Mouse (Mus musculus): ENCODE results near the gene Fermt1. TPM values are rescaled to one million over a fixed set of nuclear protein-coding genes. Genes with fewer than 3 reads are reported as not detected.

Fermt1 gene
- polyA plus RNA-seq, 1 experiment from 2014 or later, result 24.9 TPM

DNA sequence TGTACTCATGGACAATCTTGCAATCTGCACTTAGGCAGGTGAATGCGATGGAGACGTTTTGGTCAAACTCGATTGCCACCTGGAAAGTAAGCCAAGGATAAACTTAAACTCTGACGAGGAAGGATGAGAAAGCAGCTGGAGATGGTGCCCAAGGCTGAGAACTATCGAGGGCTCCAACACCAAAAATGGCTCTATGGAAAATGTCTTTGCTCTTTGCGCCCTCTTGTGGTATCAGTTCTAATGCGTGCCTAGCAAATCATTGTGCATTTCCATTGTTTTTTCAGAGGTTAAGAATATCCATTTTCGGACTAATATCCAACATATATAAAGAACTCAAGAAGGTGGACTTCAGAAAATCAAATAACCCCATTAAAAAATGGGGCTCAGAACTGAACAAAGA is 38.9 kb downstream of the Fermt1 start:
- no peak overlapping the region for H3K9ac ChIP-seq
- ATAC-seq (ENCODE audit: insufficient number of reproducible peaks, insufficient read depth, low FRiP score, low TSS enrichment, low read depth), result no peak
- no peaks in the 10 kb centered on the region for H3K4me1 ChIP-seq
- no peak overlapping the region for H3K4me2 ChIP-seq
- 35% methylated on average over 8 of the region's 8 CpGs for WGBS
- no peak overlapping the region for H3K27ac ChIP-seq
- no peaks in the 10 kb centered on the region for H3K36me3 ChIP-seq
- 0 out of 2 replicates have a peak, but pooled peaks cover 2% of the 10 kb centered on the region for H3K27me3 ChIP-seq
- H3K4me3 ChIP-seq, result no peak overlapping the region
- no peaks in the 10 kb centered on the region for H3K9me3 ChIP-seq

GRCm38 (mm10) chr2:132904961-132905360 is 40.7 kb downstream of the Fermt1 start:
- H3K27me3 ChIP-seq, result 0 out of 2 replicates have a peak, but pooled peaks cover 2% of the 10 kb centered on the region
- H3K4me3 ChIP-seq, result no peak overlapping the region
- no peak for ATAC-seq (ENCODE audit: insufficient number of reproducible peaks, insufficient read depth, low FRiP score, low TSS enrichment, low read depth)
- no peak overlapping the region for H3K27ac ChIP-seq
- no peaks in the 10 kb centered on the region for H3K36me3 ChIP-seq
- H3K4me2 ChIP-seq, result no peak overlapping the region
- no peaks in the 10 kb centered on the region for H3K4me1 ChIP-seq
- H3K9ac ChIP-seq, result no peak overlapping the region
- H3K9me3 ChIP-seq, result no peaks in the 10 kb centered on the region
- WGBS, result 62% methylated on average over 2 of the region's 2 CpGs

DNA sequence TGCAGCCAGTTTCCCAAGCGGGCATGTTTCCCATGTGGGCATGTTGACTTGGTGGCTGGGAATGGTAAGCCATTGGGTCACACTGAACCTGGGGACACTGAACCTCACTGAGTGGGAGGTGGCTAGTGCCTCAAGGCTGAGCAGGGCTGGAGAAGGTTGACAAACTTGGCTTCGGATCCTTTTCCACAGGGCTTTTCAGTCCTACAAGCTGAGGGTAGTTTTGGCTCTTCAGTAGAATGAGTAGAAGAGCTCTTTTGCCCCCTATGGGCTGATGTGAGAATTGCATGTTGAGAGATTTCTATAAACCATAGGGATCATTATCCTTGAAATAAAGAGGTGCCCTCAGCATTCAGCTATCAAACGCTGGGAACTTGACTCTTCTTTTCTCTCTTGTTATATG is 42.2 kb downstream of the Fermt1 start:
- no peaks in the 10 kb centered on the region for H3K9me3 ChIP-seq
- no peak overlapping the region for H3K9ac ChIP-seq
- 0 out of 2 replicates have a peak, but pooled peaks cover 2% of the 10 kb centered on the region for H3K27me3 ChIP-seq
- 0 out of 2 replicates have a peak, but pooled peaks have one; percentile 43 for ATAC-seq (ENCODE audit: insufficient number of reproducible peaks, insufficient read depth, low FRiP score, low TSS enrichment, low read depth)
- WGBS, result 38% methylated on average over 3 of the region's 3 CpGs
- H3K4me1 ChIP-seq, result no peaks in the 10 kb centered on the region
- no peaks in the 10 kb centered on the region for H3K36me3 ChIP-seq
- no peak overlapping the region for H3K27ac ChIP-seq
- H3K4me2 ChIP-seq, result no peak overlapping the region
- no peak overlapping the region for H3K4me3 ChIP-seq

- H3K36me3 ChIP-seq, result no peaks in the 10 kb centered on the region
- no peaks in the 10 kb centered on the region for H3K27me3 ChIP-seq
- H3K4me3 ChIP-seq, result no peak overlapping the region
- 81% methylated on average over 3 of the region's 4 CpGs for WGBS
- ATAC-seq (ENCODE audit: insufficient number of reproducible peaks, insufficient read depth, low FRiP score, low TSS enrichment, low read depth), result no peak
- H3K27ac ChIP-seq, result no peak overlapping the region
- no peaks in the 10 kb centered on the region for H3K4me1 ChIP-seq
- no peak overlapping the region for H3K4me2 ChIP-seq
- H3K9ac ChIP-seq, result no peak overlapping the region
- no peaks in the 10 kb centered on the region for H3K9me3 ChIP-seq
Measured at GRCm38 (mm10) chr2:132902056-132902455, 43.6 kb downstream of the Fermt1 start.

DNA sequence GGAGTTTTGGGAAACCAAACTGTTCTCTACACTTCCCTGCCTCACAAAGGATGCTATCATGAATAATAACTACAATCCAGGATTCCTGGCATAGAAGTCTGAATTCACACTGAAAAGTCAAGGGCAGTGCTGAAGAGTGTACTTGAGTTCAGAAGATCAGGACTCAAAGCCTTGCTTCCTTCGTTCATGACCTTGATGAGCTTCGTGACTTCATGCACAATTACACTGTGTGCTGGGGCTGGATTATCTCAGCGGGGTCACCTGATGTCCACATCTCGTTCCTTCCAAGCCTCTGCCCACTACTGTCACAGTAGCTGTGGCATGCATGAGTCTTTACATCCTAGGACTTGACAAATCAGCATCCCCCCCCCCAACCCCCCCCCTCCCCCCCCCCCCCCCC is 44.1 kb downstream of the Fermt1 start:
- Histone ChIP-seq H3K36me3 (no peaks in the 10 kb centered on the region), H3K27ac (no peak overlapping the region), H3K4me1 (no peaks in the 10 kb centered on the region), H3K9ac (no peak overlapping the region), H3K4me2 (no peak overlapping the region), H3K27me3 (no peaks in the 10 kb centered on the region), H3K4me3 (no peak overlapping the region), H3K9me3 (no peaks in the 10 kb centered on the region)
- 80% methylated on average over 4 of the region's 4 CpGs for WGBS
- ATAC-seq (ENCODE audit: insufficient number of reproducible peaks, insufficient read depth, low FRiP score, low TSS enrichment, low read depth), result no peak

- Histone ChIP-seq H3K27me3 (no peaks in the 10 kb centered on the region), H3K4me2 (no peak overlapping the region), H3K4me1 (no peaks in the 10 kb centered on the region), H3K9ac (no peak overlapping the region), H3K36me3 (no peaks in the 10 kb centered on the region), H3K4me3 (no peak overlapping the region), H3K27ac (no peak overlapping the region), H3K9me3 (no peaks in the 10 kb centered on the region)
- WGBS, result 82% methylated on average over 1 of the region's 1 CpGs
- no peak for ATAC-seq (ENCODE audit: insufficient number of reproducible peaks, insufficient read depth, low FRiP score, low TSS enrichment, low read depth)
Measured at GRCm38 (mm10) chr2:132900596-132900995, 45.1 kb downstream of the Fermt1 start.

DNA sequence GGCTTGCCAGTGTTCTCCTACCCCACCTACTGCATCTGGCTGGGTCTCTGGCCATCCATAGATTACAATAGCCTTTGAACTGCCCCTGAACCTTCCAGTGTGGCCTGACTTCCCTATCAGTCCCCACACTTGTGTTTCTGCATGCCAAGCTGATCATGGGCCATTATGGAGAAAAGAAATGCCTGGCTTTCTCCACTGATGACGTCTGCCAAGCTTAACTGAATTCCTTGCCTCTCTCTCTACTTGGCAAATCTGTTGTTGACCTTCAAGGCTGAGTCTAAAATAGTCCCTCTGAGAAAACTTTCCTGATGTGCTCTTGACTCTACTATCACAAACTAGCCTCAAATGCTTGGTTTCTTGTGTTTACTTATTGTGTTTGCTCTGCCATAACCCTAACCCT is 47.5 kb downstream of the Fermt1 start:
- no peaks in the 10 kb centered on the region for H3K4me1 ChIP-seq
- WGBS, result 49% methylated on average over 1 of the region's 1 CpGs
- no peaks in the 10 kb centered on the region for H3K9me3 ChIP-seq
- H3K27me3 ChIP-seq, result no peaks in the 10 kb centered on the region
- no peak overlapping the region for H3K9ac ChIP-seq
- no peak for ATAC-seq (ENCODE audit: insufficient number of reproducible peaks, insufficient read depth, low FRiP score, low TSS enrichment, low read depth)
- H3K4me2 ChIP-seq, result no peak overlapping the region
- no peaks in the 10 kb centered on the region for H3K36me3 ChIP-seq
- H3K4me3 ChIP-seq, result no peak overlapping the region
- H3K27ac ChIP-seq, result no peak overlapping the region

DNA sequence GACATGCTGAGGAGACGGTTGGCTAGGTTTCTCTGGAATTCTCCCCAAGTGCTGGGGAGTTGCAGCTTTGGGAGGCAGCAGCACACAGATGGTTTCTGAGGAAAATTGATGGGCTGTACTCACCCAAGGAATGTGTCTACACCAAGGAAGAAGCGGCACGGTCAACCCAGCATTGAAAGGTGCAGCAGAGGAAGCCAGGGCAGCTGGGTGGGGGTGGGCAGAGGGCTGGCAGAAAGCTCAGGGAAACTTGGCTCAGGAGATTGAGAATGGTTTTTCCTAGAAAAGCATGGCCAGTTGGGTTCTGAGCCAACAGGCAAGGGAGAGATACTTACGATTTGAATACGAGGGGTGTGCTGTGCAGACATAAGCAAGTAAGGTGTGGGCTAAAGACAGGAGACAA is 51.9 kb downstream of the Fermt1 start:
- no peak for ATAC-seq (ENCODE audit: insufficient number of reproducible peaks, insufficient read depth, low FRiP score, low TSS enrichment, low read depth)
- H3K9ac ChIP-seq, result no peak overlapping the region
- no peak overlapping the region for H3K4me3 ChIP-seq
- H3K27me3 ChIP-seq, result no peaks in the 10 kb centered on the region
- no peaks in the 10 kb centered on the region for H3K36me3 ChIP-seq
- H3K4me2 ChIP-seq, result no peak overlapping the region
- 83% methylated on average over 5 of the region's 5 CpGs for WGBS
- no peak overlapping the region for H3K27ac ChIP-seq
- no peaks in the 10 kb centered on the region for H3K4me1 ChIP-seq
- no peaks in the 10 kb centered on the region for H3K9me3 ChIP-seq

DNA sequence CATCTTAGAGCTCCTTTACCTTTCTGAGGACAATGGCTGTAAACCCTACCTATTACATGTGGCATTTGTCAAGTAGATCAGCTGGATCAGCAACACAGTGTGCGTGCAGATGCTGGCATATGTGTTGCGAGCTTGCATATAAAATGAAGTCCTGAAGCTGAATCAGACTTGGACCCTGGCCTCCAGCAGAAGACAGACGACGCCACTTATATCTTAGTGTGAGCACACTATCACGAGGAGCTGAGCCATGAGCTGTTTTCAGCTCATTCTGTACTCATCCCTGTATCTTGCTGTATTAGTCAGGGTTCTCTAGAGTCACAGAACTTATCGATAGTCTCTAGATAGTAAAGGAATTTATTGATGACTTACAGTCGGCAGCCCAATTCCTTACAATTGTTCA is 60.4 kb downstream of the Fermt1 start:
- WGBS, result 85% methylated on average over 7 of the region's 7 CpGs
- no peak overlapping the region for H3K4me3 ChIP-seq
- no peak overlapping the region for H3K9ac ChIP-seq
- H3K36me3 ChIP-seq, result no peaks in the 10 kb centered on the region
- H3K9me3 ChIP-seq, result no peaks in the 10 kb centered on the region
- H3K4me2 ChIP-seq, result no peak overlapping the region
- H3K27ac ChIP-seq, result no peak overlapping the region
- H3K27me3 ChIP-seq, result peaks cover 15% of the 10 kb centered on the region
- ATAC-seq (ENCODE audit: insufficient number of reproducible peaks, insufficient read depth, low FRiP score, low TSS enrichment, low read depth), result no peak
- peaks cover 11% of the 10 kb centered on the region for H3K4me1 ChIP-seq

DNA sequence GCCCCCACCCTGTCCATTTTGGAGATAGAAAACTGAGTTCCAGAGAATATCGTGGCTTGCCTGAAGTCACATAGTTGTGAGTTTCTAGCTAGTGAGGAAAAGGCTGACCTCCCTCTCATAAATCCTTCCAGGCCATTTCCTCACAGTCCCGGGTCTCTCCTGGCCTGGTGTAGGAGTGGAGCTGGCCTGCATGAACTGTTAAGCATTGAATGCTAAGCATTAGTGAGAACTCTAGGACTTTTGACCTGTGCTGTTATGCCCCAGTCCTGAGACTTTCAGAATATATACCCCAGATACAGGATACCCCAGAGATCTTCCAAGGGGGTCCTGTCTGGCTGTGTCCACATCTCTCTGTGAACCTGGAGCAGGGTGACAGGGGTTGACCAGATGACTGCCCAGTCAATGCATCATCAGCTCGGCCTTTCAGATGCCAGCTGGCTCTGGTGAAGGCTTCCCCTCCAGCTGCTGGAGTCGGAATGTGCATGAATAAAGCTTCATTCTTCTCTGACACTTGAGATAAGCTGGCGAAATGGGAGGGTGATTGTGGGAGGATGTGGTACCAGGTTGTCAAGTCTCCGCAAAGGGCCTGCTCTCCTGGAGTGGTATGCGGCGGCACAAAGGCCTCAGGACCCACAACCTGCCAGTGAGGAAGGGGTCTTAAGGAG is 61.3 kb downstream of the Fermt1 start:
- H3K27ac ChIP-seq, result no peak overlapping the region
- no peak overlapping the region for H3K9ac ChIP-seq
- 70% methylated on average over 8 of the region's 8 CpGs for WGBS
- no peak overlapping the region for H3K4me3 ChIP-seq
- no peaks in the 10 kb centered on the region for H3K9me3 ChIP-seq
- ATAC-seq (ENCODE audit: insufficient number of reproducible peaks, insufficient read depth, low FRiP score, low TSS enrichment, low read depth), result no peak
- H3K36me3 ChIP-seq, result no peaks in the 10 kb centered on the region
- peaks cover 17% of the 10 kb centered on the region for H3K4me1 ChIP-seq
- no peak overlapping the region for H3K4me2 ChIP-seq
- peaks cover 24% of the 10 kb centered on the region for H3K27me3 ChIP-seq

DNA sequence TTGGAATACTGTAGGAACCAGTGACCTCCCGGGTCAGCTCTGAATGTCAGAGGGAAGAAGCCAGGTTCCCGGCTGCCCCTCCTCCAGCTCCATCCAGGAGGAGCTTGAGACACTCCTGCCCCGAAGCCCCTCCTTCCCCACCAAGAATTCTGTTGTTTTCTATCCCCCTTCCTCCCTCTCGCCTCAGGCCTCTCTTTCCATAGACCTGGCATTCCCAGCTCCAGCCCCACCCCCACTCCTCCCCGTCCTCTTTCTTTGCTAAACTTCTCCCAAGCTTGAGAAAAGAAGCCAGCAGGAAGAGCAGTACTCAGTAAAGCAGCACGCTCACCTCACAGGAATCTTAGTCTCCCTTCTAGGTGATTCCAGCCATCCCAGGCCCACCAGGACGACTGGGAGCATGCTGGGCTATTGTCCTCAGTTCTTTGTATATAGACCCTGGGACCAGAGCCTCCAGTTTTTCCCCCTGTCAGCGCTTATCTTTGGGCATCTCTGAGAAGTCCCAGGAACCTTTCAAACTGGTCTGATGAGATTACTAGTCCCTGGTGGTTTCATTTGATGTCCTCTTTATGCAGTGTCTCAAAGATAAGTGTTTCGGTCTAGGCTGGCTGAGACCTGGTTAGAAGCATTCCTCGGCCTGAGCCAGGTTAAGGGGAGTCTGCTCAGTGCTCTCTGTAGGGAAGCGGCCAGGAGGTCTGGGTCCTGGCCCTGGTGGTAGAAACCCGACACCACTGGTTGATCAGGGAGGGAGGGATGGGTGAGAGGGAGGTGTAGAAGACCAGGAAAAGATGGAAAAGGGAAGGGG is 64.7 kb downstream of the Fermt1 start, which contains the start of gene Lrrn4:
TSS of gene Lrrn4 (minus strand) at position 48 of the 802 bp plus-strand sequence.
- 5% methylated on average over 12 of the region's 12 CpGs for WGBS
- peaks cover 25% of the 10 kb centered on the region for H3K4me1 ChIP-seq
- peaks cover 54% of the 10 kb centered on the region for H3K27me3 ChIP-seq
- peak within 1 kb of the TSS; percentile 99 for H3K4me2 ChIP-seq
- no peak within 1 kb of the TSS for H3K27ac ChIP-seq
- ATAC-seq (ENCODE audit: insufficient number of reproducible peaks, insufficient read depth, low FRiP score, low TSS enrichment, low read depth), result 0 out of 2 replicates have a peak, but pooled peaks have one; percentile 15
- peak within 1 kb of the TSS; percentile 66 for H3K9ac ChIP-seq
- no peaks in the 10 kb centered on the region for H3K36me3 ChIP-seq
- H3K9me3 ChIP-seq, result no peaks in the 10 kb centered on the region
- H3K4me3 ChIP-seq, result peak within 1 kb of the TSS; percentile 56

Measured in embryonic facial prominence, embryonic 13.5 days (tissue).